Mouse (Mus musculus) layer of hippocampus, postnatal 10 days (tissue): Measurements from ENCODE around the gene Stat2. TPM values are rescaled to one million over a fixed set of nuclear protein-coding genes. Genes with fewer than 3 reads are reported as not detected.

Experiments used
- DNase-seq, 2 experiments: peaks; one replicate each; pipeline ENCODE4 v3.0.0; 2021; ENCODE audit warnings: low spot score in 2 of 2
- long read RNA-seq: library from polyadenylated mRNA; stranded (forward); transcript quantifications from one replicate; pipeline ENCODE4 v2.0.0, GENCODE M21; 2023
- total RNA-seq, 2 experiments: library from RNA; stranded (reverse); gene quantifications; 2 replicates each; pipeline ENCODE4 v1.2.3; 2021

The Stat2 gene
- total RNA-seq = 10 to 100 TPM; 25.6 to 29.3 TPM
- long read RNA-seq, partial matches to known transcripts = 2 of 4 reads
- long read RNA-seq, other reads (novel, unspliced or antisense) = 2 of 4 reads

DNA sequence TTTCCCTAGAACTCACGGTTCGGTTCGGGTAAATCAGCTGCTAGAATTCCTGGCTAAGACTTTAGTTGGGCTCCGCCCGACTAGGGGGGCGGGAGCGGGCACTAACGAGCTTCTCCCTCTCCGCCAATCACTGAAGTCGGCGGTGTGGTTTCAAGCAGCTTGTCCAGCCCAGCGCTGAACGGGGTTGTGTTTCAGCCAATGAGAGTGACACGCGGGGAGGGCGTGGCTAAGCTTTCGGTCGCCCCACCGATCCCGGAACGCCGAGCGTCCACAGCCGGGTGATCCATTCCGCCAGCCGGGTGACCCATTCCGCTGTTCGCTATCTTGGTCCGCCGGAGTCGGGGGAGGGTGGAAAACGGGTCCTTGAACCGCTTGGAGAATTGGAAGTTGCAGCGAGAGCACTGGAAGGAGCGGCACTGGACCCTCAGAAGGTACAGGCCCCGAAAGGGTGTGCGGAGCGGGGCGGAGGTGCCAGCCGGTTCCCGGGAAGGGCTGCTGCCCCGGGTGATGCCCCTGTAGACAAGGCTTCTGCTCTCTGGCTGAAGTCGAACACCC lies at the start of gene Stat2:
Gene Stat2 (plus strand): TSS at position 273 of the 555 bp plus-strand sequence.
- DNase-seq = peak; percentile 94 to 96

DNA sequence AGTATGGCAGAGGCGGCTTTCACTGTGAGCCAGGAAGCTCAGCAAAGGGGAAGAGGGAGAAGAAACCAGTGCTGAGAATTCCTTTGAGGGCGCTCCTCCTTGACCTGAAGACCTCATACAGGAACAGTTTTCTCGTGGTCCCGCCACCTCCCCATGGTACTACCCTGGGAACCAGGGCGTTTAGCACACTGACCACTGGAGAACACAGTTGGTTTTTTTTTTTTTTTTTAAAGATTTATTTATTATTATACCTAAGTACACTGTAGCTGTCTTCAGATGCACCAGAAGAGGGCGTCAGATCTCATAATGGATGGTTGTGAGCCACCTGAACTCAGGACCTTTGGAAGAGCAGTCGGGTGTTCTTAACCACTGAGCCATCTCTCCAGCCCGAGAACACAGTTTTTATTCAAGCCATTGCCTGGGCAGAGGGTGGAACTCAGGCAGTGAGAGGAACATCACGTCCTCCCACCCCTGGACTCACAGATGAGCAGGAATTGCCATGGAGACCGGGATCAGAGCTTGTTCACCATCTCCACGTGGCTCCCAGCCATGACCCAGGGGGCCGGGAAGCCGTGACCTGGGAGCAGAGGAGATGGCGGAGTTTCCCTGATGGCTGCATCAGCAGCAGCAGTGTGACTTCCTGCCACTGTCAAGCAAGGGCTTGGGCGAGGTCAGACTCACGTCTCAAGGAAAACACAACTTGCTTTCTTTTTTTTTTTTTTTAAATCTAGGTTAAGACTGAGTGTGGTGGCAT lies 48.6 kb upstream of the Stat2 start:
- DNase-seq = no peak

DNA sequence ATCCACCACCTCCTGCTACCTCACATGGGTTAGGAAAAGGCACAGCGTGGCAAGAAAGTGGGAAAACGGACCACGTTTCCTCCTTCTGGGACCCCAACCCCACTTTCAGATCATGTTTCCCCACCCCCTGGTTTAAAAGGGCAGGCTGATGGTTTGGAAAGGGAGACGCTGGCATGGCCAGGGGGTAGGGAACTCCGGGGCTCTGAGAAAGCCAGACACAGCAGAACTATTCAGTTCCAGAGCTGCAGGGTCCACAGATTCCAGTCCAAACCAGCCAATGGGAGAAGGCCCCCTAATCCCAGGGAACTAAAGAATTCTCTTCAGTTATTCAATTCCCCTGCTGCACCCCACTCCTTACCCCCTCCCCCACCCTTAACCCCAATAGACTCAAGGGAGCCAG lies 45.3 kb upstream of the Stat2 start:
- no peak for DNase-seq

DNA sequence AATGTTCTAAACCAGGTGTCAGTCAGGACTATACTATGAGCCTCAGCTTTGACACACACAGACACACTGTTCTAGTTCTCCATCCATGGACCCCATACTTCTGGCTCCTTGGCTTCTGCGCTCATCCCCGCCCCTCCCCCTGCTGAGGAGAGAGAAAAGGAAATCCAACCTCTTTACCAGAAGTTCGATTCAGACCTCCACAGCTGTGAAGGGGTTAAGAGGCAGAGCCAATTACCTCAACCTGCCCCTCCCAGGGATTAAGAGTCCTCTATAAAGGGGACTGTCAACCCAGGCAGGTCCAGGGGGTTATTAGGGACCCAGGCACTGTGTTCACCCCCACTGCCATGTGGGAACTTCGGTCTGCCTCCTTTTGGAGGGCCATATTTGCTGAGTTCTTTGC lies 44.8 kb upstream of the Stat2 start, which contains the start of gene Mip:
Gene Mip (plus strand): TSS at position 301 of the 400 bp plus-strand sequence.
- DNase-seq = no peak

DNA sequence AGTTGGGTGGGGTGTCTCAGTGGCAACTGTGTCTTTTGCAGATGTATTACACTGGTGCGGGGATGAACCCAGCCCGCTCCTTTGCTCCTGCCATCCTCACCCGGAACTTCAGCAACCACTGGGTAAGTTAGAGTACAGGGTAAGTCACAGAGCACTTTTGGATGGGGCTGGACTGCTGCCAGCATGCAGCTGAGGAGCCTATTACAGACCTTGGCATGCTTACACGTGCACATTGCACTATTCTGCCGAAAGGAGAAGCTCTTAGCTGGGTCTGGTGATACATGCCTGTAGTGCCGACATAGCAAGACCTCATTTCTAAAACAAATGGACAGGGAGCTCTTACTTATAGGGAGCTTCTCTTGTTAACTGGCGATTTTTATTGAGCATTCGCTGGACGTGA lies 42.8 kb upstream of the Stat2 start:
- DNase-seq = no peak

DNA sequence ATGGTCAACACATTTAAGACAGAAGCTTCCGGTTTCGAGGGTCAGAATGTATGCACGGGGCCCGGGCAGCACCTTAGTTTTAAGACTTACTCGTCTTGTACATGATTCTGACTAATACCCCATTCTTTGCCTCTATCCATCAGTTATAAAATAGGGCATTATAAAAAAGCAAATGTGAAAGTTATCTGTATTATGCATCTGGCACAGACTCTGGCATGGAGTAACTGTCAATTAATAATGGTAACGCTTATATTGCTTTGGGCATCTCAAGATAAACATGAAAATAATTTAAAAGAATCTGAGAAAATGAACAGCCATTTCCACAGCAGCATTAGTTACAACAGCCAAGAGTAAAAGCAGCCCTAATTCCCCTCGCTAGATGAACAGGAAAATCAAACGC lies 42.4 kb upstream of the Stat2 start:
- no peak for DNase-seq

DNA sequence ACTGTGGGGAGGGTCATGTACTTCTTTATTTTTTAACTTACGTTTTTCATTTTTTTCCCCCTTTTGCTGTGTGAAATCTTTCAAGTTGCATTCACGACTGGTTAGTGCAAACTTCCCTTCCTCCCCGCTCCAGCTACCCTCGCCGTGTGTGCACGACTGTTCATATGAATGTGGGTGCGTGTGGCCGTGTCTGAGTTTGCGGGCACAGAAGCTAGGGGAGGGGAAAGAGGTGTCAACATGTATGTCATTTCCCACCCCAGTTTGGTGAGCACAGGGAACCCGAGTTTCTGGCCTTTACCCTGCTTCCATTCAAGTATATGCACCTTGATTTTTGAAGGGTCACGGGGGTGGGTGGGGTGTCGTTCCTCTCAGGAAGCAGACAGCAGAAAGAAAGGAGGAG lies 39.8 kb upstream of the Stat2 start:
- DNase-seq = no peak

DNA sequence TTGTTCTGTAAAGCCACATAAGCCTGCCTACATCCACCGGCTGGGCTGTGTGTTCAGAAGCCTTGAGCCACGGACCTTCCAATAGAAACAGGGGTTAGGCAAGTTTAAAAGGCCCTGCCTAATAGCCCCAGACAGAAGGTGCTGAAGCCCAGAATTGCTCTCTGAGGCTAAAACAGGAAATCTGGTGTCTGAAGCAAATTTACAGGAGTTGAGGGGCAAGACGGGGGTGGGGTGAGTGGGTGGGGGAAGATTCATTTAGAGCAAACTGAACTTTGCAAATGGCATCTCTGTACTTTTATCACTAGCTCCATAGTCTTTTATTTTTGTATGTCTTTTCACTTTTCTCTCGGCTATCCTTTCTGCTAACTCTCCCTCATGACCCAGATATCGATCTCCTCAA lies 39.2 kb upstream of the Stat2 start:
- DNase-seq = no peak

DNA sequence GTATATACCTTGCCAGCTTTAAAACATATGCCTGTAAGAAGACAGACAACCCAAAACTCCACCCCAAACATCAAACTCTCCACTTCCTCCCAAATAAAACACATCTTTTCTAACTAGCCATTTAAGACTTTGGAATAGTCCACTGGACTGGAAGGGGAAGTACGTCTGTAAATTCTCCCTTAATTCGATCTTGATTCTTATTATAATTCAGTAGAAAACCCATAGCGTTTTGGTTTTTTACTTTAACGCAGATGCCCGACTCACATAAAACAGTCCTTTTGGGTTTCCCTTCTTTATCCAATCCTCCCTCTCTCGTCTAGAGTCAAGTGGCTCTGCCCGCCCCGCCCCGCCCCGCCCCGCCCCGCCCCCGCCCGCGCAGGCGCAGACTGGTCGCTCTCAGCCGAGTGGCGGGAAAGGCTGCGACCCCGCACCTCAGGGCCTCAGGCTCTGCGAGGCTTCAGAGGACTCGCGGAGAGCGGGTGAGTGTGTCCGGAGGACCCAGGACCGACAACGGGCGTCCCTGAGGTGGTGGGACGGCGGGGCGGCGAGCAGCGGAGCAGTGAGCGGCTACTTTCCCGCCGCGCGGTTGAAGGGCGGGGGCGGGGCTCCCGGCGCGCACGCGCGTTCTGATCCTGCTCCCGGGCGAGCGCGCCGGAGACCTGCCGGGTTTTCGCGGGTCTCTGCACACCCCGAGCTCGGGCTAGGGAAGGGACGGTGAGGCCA lies 38.5 kb upstream of the Stat2 start, which contains the start of gene Timeless:
Gene Timeless (plus strand): TSS at position 369 of the 723 bp plus-strand sequence.
- peak; percentile 89 to 94 for DNase-seq

DNA sequence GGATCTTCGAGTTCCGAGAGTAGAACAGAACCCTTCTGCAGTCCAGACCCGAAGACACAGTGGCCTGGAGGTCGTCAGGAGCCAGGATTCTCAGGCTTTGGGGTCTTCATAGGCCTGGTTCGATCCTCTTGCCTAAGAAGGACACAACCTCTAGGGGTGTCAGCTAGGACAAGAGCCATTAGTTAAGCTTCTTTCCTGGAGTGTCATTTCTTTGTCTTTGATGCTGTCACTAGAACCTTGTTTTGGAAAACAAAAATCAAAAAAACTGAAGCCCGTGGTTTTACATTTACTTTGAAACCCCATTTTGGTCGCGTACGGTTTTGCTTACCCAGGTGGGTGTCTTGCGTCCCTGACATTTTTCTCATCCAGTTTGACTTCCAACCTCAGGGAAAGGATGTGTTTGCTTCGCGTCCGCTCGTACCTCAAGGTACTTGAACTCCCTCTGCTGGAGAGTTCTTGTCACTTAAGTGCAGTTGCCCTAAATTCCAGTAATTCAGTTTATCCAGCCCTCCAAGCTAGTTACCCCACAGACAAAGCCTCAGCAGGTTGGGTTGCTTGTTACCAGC lies 37.9 kb upstream of the Stat2 start:
- DNase-seq = peak; percentile 33 to 54

DNA sequence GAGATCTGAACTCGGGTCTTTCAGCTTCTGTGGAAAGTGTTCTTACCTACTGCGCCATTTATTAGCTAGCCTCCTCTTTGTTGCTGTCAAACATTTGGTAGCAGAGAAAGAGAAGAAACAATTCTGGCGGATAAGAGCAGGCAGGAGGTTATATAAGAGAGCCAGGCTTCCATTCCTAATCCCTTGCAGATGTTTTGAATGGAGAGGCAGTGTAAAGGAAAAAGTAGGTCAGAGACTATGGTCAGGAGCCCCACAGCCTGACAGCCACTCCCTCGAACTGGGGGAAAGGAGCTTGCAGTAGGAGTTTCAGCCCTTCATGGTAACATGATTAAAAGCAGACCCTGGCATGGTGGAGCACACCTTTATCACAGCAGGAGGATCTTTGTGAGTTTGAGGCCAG lies 34.0 kb upstream of the Stat2 start:
- DNase-seq = no peak

DNA sequence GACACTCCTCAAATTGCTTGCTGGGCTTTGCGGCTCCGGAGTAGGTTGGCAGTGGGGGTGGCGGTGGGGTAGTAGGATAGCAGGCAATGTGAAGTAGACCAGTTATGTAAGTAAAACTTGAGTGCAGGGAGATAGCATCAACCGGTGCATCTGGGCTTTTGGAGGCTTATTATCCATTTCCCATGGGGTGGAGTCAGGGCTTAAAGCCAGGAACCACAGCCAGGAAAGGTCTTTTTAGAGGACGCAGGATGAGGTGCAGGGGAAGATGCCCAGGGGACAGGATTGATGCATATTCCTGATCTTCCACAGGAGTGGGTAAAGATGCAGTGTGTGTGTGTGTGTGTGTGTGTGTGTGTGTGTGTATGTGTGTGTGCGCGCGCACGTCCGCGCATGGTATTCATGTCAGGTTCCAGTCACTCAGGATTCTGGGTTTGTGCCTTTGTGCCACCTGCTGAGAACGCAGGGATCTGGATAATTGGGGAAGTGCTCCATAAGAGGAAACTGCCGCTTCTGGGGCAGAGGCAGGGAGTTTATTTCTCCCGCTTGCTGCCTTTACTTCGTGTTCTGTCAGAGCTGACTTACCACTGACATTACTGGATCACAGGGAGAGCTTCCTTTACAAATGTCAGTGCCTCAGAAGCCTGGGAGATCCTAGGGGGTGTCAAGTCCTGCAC lies 32.4 kb upstream of the Stat2 start:
- no peak for DNase-seq

DNA sequence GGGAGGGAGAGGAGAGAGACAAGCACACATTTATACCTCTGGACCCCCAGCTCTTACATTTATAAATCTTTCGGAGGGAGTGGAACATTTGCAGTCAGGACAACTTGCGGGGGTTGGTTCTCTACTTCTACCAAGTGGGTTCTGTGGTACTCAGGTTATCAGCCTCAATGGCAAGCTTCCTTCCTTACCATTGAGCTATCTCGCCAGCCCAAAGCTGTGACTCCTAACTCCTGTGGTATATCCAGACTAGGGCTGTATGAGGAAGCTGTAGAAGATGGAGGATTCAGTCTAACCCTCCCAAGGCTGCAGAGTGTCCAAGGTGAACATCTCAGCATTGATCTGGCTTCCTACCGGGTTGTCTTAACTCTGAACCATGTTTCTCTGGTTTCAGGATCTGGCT lies 31.2 kb upstream of the Stat2 start:
- DNase-seq = no peak

DNA sequence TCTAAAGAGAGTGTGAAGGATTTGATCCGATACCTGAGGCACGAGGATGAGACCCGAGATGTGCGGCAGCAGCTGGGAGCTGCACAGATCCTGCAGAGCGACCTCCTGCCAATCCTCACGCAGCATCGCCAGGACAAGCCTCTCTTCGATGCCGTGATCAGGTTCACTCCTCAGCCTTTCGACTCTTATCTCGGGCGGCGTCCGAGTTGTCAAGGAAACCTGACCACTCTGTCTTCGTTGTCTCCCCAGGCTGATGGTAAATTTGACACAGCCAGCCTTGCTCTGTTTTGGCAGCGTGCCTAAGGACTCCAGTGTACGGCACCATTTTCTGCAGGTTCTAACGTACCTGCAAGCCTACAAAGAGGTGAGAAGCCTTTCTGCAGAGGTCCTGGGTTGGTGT lies 30.2 kb upstream of the Stat2 start:
- DNase-seq = no peak

DNA sequence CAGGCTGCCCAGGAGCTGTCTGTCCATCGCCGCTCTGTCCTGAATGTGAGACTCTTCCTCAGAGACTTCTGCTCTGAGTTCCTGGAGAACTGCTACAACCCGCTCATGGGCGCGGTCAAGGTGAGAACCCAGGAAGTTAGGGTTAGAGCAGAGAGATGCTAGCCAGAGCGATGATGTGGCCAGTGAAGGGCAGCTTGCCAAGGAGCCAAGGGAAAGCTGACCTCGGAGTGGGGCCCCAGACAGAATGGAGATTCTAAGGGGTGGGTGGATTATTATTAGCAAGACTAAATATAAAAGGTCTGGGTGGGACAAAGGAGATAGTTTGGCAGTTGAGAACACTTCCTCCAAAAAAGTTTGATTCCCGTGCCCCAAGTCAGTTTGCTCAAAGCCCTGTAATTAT lies 27.1 kb upstream of the Stat2 start:
- DNase-seq = no peak

DNA sequence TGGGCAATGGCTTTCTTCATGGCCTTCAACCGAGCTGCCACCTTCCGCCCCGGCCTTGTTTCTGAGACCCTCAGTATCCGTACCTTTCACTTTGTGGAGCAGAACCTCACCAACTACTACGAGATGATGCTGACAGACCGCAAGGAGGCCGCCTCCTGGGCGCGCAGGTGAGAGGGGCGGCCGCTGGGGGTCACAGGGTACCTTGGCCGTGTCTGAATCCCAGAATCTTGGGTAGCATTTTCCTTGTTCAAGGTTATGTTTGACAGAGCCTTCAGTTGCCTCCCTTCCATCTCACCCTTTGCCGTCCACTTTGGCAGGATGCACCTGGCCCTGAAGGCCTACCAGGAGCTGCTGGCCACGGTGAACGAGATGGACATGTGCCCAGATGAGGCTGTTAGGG lies 26.2 kb upstream of the Stat2 start:
- no peak for DNase-seq

DNA sequence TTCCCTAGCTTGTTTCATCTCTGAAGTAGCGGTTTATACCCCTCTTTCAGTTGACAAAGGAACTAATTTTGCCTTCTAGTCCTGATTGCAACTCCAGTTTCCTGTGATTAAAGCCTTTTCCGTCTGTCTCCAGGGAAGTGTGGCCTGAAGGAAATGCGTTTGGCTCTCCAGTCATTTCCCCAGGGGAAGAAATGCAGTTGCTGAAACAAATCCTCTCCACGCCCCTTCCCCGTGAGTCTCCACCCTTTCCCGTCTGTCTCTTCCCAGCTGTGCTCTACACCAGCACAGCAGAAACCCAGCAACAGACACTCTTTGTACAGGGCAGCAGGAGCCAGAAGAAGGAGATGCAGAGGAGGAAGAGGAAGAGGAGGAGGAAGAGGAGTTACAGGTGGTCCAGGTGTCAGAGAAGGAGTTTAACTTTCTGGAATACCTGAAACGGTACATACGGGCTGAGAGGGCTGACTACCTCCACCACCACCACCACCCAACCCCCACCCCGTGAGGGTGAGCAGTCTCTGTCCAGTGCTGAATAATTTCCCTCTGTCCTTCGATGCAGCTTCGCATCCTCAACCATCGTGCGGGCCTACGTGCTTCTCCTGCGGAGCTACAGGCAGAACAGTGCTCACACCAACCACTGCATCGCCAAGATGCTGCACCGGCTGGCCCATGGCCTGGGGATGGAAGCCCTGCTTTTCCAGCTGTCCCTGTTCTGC lies 23.2 kb upstream of the Stat2 start:
- no peak for DNase-seq

DNA sequence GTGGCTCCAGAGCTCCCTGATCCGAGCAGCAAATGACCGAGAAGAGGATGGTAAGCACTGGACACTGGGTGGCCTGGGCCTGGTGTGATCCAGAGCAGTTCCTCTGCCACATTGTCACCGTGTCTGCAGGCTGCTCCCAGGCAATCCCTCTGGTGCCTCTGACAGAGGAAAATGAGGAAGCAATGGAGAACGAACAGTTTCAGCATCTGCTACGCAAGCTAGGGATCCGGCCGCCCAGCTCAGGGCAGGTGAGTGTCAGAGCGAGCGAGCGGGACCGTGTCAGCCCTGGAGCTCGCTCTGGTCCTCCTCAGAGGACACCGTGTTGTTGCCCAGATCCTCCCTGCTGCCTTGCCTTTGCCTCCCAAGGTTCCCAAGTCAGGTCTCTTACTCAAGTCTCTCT lies 19.8 kb upstream of the Stat2 start:
- DNase-seq = no peak

DNA sequence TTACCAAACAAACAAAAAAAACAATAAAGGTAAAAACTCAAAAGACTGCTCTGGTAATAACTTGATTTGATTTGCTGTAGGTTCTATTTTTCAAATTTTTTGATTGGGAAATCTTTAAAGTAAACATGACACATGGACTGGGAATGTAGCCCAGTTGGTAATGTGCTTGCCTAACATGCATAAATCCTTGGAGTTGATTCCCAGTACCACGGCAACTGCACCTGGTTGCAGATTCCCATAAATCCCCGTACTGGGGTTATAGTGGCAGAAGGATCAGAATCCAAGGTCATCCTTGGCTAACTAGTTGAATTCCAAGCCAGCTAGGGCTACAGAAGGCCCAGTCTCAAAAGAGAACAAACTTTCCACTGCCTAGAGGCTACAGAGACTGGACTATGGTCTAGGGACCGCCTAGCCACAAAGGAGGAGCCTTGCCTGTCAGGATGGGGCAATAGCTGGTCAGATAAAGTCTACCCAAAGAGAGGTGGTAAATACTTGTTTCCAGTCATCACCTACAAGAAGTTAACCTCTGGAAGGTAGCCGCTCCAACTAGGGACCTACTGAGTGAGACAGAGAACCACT lies 16.6 kb upstream of the Stat2 start, which contains the start of gene Apon:
Gene Apon (plus strand): TSS at position 420 of the 579 bp plus-strand sequence.
- DNase-seq = no peak

DNA sequence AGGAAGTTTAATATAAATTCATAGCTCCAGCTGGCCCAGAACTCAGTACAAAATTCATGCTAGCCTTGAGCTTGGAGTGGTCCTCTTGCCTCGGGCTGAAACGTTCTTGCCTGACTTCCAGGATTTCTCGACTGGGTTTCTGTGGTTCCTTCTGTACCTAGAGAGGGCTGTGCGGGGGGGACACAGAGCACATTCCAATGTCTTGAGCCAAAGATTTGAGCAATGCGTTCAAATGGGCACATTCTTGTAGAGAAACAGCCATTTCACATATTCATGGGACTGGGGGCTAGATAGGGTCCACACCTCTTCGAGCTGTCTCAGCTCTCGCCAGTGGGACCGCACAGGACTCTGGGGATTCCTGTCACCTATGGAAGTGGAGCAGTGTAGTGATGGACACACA lies 14.4 kb upstream of the Stat2 start:
- DNase-seq = no peak
